8 mouse cellular contexts compared by ENCODE assay signal in the genomic region with DNA sequence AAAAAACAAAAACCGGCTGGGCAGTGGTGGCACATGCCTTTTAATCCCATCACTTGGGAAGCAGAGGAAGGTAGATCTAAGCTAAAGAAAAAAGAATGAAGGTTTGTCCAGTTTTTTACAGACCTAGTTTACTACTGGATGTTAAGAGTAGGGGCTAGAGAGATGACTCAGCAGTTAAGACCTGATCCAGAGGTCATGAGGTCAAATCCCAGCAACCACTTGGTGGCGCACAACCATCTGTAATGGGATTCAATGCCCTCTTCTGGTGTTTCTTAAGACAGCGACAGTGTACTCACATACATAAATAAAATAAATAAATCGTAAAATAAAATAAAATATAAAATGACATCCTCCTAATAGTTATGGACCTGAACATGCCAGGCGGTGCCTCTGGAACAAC. TPM values are rescaled to one million over a fixed set of nuclear protein-coding genes. Genes with fewer than 3 reads are reported as not detected.
DNase-seq lines count a peak whose midpoint lies in the region; ATAC-seq and TF ChIP-seq lines count a peak whose summit lies in the region.

No protein-coding gene starts in this region.

- no peak overlapping the region for H3K4me3 ChIP-seq in forebrain, postnatal 0 days (ENCODE audit: low read depth, low read length)
- H3K4me3 ChIP-seq in forebrain, embryonic 12.5 days (replicated peaks), result no peak overlapping the region

- no peaks in the 10 kb centered on the region for H3K9me3 ChIP-seq in forebrain, postnatal 0 days (ENCODE audit: low read length)
- no peaks in the 10 kb centered on the region for H3K9me3 ChIP-seq in forebrain, embryonic 12.5 days

- H3K4me1 ChIP-seq in forebrain, postnatal 0 days (ENCODE audit: insufficient read depth), result no peaks in the 10 kb centered on the region
- H3K4me1 ChIP-seq in forebrain, embryonic 12.5 days, result no peaks in the 10 kb centered on the region

- no peak for DNase-seq in forebrain, postnatal 0 days
- DNase-seq in testis, postnatal 10 days (ENCODE audit: low spot score), result peak; percentile 55
- no peak for DNase-seq in testis, postnatal 14 days (ENCODE audit: low spot score)
- peak; percentile 35 to 37 for DNase-seq in cerebellum, postnatal 36 days
- DNase-seq in kidney, postnatal 10 days, result peak; percentile 69
- DNase-seq in retina, postnatal 1 day, result peak; percentile 60
- DNase-seq in right cerebral cortex, postnatal 36 days (ENCODE audit: low spot score in 2 of 2), result no peak

- no peaks in the 10 kb centered on the region for H3K27me3 ChIP-seq in forebrain, postnatal 0 days (ENCODE audit: insufficient read depth, low read length)
- H3K27me3 ChIP-seq in forebrain, embryonic 12.5 days, result no peaks in the 10 kb centered on the region

- peaks cover 74% of the 10 kb centered on the region for H3K36me3 ChIP-seq in forebrain, postnatal 0 days (ENCODE audit: insufficient read depth)
- peaks cover 81% of the 10 kb centered on the region for H3K36me3 ChIP-seq in forebrain, embryonic 12.5 days (replicated peaks)

- H3K27ac ChIP-seq in forebrain, postnatal 0 days (ENCODE audit: low read depth, low read length), result no peak overlapping the region
- no peak overlapping the region for H3K27ac ChIP-seq in forebrain, embryonic 12.5 days

- peak; percentile 42; the same call in 1 of the 2 replicates for TF ChIP-seq CTCF in forebrain, postnatal 0 days (IDR thresholded peaks at IDR 0.05; ENCODE audit: low read depth)

- no peak for ATAC-seq in forebrain, postnatal 0 days
- ATAC-seq in forebrain, embryonic 12.5 days (ENCODE audit: low FRiP score), result no peak

- H3K4me2 ChIP-seq in forebrain, postnatal 0 days (ENCODE audit: low read depth), result no peak overlapping the region
- no peak overlapping the region for H3K4me2 ChIP-seq in forebrain, embryonic 12.5 days

- 66% methylated on average over 5 of the region's 5 CpGs for WGBS in forebrain, postnatal 0 days
- WGBS in forebrain, embryonic 12.5 days, result 65% methylated on average over 5 of the region's 5 CpGs

- no peak overlapping the region for H3K9ac ChIP-seq in forebrain, postnatal 0 days
- H3K9ac ChIP-seq in forebrain, embryonic 12.5 days, result no peak overlapping the region

RNA-seq across cellular contexts. Expression of a gene that starts 38.2 kb away (rescaled TPM):
- total RNA-seq in forebrain, postnatal 0 days (2014; rRNA removed), result 151 and 196 TPM in 2 replicates
- 122 and 145 TPM in 2 replicates for polyA plus RNA-seq in forebrain, postnatal 0 days (2015; fragmentation: Nextera tagmentation; extraction: Ambion mirVana)
- polyA plus RNA-seq in forebrain, embryonic 12.5 days (2016; fragmentation: Nextera tagmentation; extraction: Ambion mirVana), result 212 and 217 TPM in 2 replicates

RNA-seq across cellular contexts. Expression of a gene that starts 53.3 kb away (rescaled TPM):
- 35.2 and 49.2 TPM in 2 replicates for total RNA-seq in forebrain, postnatal 0 days (2014; rRNA removed)
- 54.0 and 59.1 TPM in 2 replicates for polyA plus RNA-seq in forebrain, postnatal 0 days (2015; fragmentation: Nextera tagmentation; extraction: Ambion mirVana)
- 72.2 and 73.6 TPM in 2 replicates for polyA plus RNA-seq in forebrain, embryonic 12.5 days (2016; fragmentation: Nextera tagmentation; extraction: Ambion mirVana)

Comparison
In these comparisons a context has a peak if more than half of its experiments do, and no peak if none do; other contexts are left out.
1. DNase-seq: peak in testis, postnatal 10 days (single experiment), cerebellum, postnatal 36 days (2 of 2), kidney, postnatal 10 days (single experiment) and retina, postnatal 1 day (single experiment); none in forebrain, postnatal 0 days (single experiment), testis, postnatal 14 days (single experiment) and right cerebral cortex, postnatal 36 days (0 of 2).